Mouse (Mus musculus) ES-Bruce4 (cell line): ENCODE results near the gene Krt33b. TPM values are rescaled to one million over a fixed set of nuclear protein-coding genes. Genes with fewer than 3 reads are reported as not detected.

Experiments used
- H3K27ac ChIP-seq: 2 replicates; pipeline ENCODE4 v1.5.1; 2012; ENCODE audit warnings: low read length, inconsistent platforms; ENCODE audit not compliant: insufficient read depth
- H3K27me3 ChIP-seq: 2 replicates; pipeline ENCODE4 v1.6.1; 2012; ENCODE audit warnings: mild to moderate bottlenecking, low read length, inconsistent platforms; ENCODE audit not compliant: control insufficient read depth, poor library complexity, insufficient read depth, severe bottlenecking
- H3K36me3 ChIP-seq: 2 replicates; pipeline ENCODE4 v1.6.1; 2012; ENCODE audit warnings: inconsistent platforms, mild to moderate bottlenecking, low read length, moderate library complexity; ENCODE audit not compliant: control insufficient read depth, poor library complexity, insufficient read depth, severe bottlenecking
- H3K4me1 ChIP-seq: one replicate; pipeline ENCODE4 v1.8.1; 2011; ENCODE audit warnings: low read length; ENCODE audit not compliant: control insufficient read depth, insufficient read depth
- H3K4me3 ChIP-seq: 2 replicates; pipeline ENCODE4 v1.5.1; 2011; ENCODE audit warnings: low read depth, mild to moderate bottlenecking, low read length
- H3K9ac ChIP-seq: 2 replicates; pipeline ENCODE4 v1.6.1; 2012; ENCODE audit warnings: low read depth, mild to moderate bottlenecking, inconsistent platforms; ENCODE audit not compliant: poor library complexity, severe bottlenecking
- H3K9me3 ChIP-seq: replicated peaks from 2 replicates; pipeline ENCODE4 v1.6.1; 2012; ENCODE audit warnings: mild to moderate bottlenecking, low read length, inconsistent platforms; ENCODE audit not compliant: control insufficient read depth, poor library complexity, insufficient read depth, severe bottlenecking
- CTCF ChIP-seq: IDR thresholded peaks from one replicate; pipeline ENCODE4 v1.8.1; 2011; ENCODE audit warnings: low read depth, low read length
- EP300 ChIP-seq: IDR thresholded peaks from 2 replicates; pipeline ENCODE4 v1.6.1; 2011; ENCODE audit warnings: low read depth, low read length; ENCODE audit not compliant: insufficient read depth
- POLR2A ChIP-seq: IDR thresholded peaks from one replicate; pipeline ENCODE4 v1.8.1; 2011; ENCODE audit warnings: low read length; ENCODE audit not compliant: insufficient read depth
- polyA plus RNA-seq: library from polyadenylated mRNA; stranded (reverse); fragments of >200 nt; gene quantifications from 2 replicates; pipeline ENCODE4 v1.2.4, GENCODE M21; 2011; ENCODE audit warnings: low read depth; ENCODE audit not compliant: missing spikeins, insufficient read depth, insufficient read length

The Krt33b gene
- polyA plus RNA-seq, 1 experiment: not detected

DNA sequence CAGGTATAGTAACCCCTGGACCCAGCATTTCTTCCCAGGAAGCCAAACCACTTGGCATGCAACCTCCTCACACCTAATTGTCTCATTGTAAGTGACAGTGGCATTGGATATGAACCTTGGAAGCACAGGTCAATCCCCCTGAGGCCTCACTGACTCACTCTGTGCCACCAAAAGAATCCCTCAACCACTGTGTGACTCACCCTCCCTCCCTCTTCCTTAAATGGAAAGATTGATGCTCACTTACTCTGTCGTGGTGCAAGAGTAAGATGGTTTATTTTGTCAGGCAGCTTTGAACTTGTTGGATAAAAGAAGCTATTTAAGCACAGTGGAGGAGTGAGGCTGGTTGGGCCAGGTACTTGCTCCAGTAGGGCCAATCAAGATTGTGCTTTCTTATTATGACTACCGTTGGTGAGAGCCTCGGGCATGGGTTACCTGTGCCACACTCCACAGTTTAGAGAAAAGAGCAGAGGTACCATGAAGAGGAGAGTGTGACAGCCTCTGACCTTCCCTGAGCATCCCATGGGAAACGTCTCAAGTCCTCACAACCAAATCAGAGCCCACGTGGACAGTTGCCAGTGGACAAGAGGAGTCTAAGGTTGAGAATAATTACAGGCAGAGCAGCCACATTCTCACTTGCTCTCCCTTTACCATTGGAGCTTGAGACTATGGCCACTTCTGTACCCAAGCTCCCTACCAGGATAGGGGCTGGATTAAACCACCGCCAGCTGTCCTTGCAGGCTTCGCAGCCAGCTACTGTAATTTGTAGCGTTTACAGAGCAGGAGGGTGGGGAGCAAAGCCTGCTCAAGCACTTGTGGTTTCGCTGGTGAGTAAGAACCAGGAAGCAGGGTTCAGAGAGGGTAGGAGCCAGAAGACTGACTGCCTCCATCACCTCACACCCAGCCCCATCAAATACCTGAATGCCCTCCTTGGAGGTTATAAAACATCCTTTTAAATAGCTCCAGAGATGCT is 26.3 kb upstream of the Krt33b start:
- Histone ChIP-seq H3K4me3 (no peak overlapping the region), H3K27ac (no peak overlapping the region), H3K9ac (no peak overlapping the region), H3K27me3 (0 out of 2 replicates have a peak, but pooled peaks cover 1% of the 10 kb centered on the region), H3K4me1 (no peaks in the 10 kb centered on the region), H3K36me3 (no peaks in the 10 kb centered on the region), H3K9me3 (no peaks in the 10 kb centered on the region)
- TF ChIP-seq POLR2A (no peak), EP300 (no peak), CTCF (no peak)

DNA sequence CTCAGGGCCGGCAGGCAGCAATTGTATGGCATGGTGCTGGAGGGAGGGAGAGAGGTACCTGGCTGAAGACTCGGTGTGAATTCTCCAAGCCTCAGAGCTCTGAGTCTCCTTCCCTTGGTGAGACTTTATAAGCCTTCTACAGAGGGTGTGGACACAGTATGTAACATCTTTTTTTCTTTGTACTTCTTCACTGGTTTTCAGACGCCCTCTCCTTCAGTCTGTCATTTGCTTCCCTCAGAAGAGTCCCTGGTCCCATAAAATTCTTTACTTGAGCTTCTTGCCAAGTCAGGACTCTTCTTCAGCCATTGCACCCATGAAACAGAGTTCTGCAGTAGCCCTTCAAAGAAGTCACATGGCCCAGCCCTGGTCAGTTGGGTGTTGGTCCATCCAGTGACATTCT is 20.8 kb upstream of the Krt33b start, which contains the start of gene Krt31:
TSS of gene Krt31 (minus strand) at position 101 of the 400 bp plus-strand sequence.
- Histone ChIP-seq H3K9me3 (no peaks in the 10 kb centered on the region), H3K4me3 (no peak within 1 kb of the TSS), H3K27ac (no peak within 1 kb of the TSS), H3K4me1 (no peaks in the 10 kb centered on the region), H3K36me3 (no peaks in the 10 kb centered on the region), H3K9ac (no peak within 1 kb of the TSS), H3K27me3 (no peaks in the 10 kb centered on the region)
- TF ChIP-seq CTCF (no peak), EP300 (no peak), POLR2A (no peak)

DNA sequence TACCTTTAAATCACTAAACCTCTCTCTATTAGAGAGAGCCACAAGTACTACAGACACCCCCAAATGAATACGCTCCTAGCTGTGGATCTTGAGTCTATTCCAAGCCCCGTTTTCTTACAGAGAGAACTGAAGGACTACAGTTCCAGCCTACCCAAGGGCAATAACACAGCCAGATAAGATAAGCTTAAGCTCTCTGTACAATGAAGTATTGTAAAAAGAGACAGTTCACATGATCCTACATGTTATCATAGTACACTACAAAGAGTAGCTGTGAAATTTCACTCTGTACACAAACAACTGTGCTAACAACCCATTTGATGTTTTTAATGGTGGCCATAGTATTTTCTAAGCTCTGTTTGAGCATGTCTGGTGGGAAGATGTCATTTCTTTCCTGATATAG is 17.5 kb upstream of the Krt33b start:
- Histone ChIP-seq H3K4me1 (no peaks in the 10 kb centered on the region), H3K4me3 (no peak overlapping the region), H3K9ac (no peak overlapping the region), H3K27me3 (no peaks in the 10 kb centered on the region), H3K27ac (no peak overlapping the region), H3K9me3 (no peaks in the 10 kb centered on the region), H3K36me3 (no peaks in the 10 kb centered on the region)
- TF ChIP-seq CTCF (no peak), POLR2A (no peak)

DNA sequence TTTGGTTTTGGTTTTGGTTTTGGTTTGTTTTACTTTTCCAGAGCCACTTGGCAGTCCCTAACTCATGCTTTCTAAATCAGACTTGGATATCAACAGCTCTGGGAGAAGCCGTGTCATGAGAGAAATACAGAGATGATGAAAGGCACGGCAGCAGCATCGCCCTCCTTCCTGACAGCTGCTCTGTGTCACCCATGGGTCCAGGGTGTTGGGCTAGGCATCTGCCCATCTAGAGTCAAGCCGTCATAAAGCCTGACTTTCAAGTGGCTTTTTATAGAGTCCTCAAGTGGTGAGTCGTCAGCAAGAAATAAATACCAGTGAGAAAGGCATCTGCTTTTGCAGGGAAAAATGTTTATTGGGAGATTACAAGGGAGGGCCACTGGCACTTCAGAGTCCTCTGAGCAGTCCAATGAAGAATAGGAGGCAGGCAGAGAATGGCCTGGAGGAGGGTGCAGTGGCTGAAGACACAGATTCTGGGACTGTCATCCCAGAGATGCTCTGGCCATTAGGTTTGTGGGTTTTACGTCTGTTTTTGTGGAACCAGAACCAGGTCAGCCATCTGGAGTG is 16.7 kb upstream of the Krt33b start:
- Histone ChIP-seq H3K9me3 (no peaks in the 10 kb centered on the region), H3K4me3 (no peak overlapping the region), H3K27ac (no peak overlapping the region), H3K27me3 (no peaks in the 10 kb centered on the region), H3K36me3 (no peaks in the 10 kb centered on the region), H3K4me1 (no peaks in the 10 kb centered on the region), H3K9ac (no peak overlapping the region)
- TF ChIP-seq EP300 (no peak), POLR2A (no peak), CTCF (no peak)

DNA sequence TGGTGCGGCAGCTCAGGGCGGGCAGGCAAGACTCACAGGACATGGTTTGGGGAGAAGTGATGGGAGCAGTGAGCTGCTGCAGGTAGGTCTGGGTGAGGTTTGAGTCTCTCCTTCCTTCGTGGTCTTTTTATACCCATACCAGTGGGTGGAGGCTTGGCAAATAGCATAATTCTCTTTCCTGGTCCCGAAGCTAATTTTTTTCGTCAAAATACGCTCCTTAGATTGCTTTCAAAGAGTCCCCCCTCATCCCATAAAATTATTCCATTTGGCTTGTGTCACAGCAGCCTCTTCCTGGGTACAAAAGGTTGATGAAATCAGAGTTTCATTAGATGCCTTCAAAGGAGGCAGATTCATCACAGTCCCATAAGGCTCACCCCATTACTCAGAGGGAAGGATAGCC is 11.8 kb upstream of the Krt33b start, which contains the start of gene Krt34:
TSS of gene Krt34 (minus strand) at position 101 of the 400 bp plus-strand sequence.
- no peak within 1 kb of the TSS for H3K9ac ChIP-seq
- TF ChIP-seq POLR2A: no peak
- TF ChIP-seq EP300: no peak
- TF ChIP-seq CTCF: no peak
- no peak within 1 kb of the TSS for H3K4me3 ChIP-seq
- H3K9me3 ChIP-seq: no peaks in the 10 kb centered on the region
- H3K27ac ChIP-seq: no peak within 1 kb of the TSS
- no peaks in the 10 kb centered on the region for H3K27me3 ChIP-seq
- H3K4me1 ChIP-seq: no peaks in the 10 kb centered on the region
- H3K36me3 ChIP-seq: no peaks in the 10 kb centered on the region

DNA sequence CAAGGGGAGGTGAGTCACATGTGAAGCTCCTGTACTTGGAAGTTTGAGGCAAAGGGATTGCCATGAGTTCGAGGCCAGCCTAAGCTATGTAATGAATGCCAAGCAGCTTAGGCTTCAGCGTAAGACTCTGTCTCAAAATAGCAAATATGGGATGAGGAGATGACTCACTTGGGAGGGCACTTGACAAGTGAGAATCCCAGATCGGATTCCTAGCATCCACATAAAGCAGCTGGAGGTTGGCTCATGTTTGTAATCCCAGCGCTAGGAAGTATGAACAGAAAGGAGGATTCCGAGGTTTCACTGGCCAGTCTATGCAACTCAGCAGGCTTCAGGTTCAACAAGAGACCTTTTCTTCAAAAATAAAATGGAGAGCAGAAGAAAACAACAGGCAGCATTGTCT is 8.2 kb downstream of the Krt33b start:
- no peak for TF ChIP-seq CTCF
- Histone ChIP-seq H3K9ac (no peak overlapping the region), H3K9me3 (no peaks in the 10 kb centered on the region)

More for the DNA sequence above, 8.2 kb downstream of the Krt33b start:
- no peaks in the 10 kb centered on the region for H3K4me1 ChIP-seq
- no peak overlapping the region for H3K27ac ChIP-seq
- H3K27me3 ChIP-seq: no peaks in the 10 kb centered on the region
- no peak overlapping the region for H3K4me3 ChIP-seq
- no peaks in the 10 kb centered on the region for H3K36me3 ChIP-seq
